Mouse (Mus musculus) frontal cortex, postnatal 14 days (tissue): ENCODE results near the gene Akap8l.
A peak's percentile ranks its signal among the peaks of the same experiment; 100 is the strongest.

ENCODE experiments used
- DNase-seq, 2 experiments: peaks; one replicate each; pipeline ENCODE4 v3.0.0; 2022; ENCODE audit warnings: low spot score in 2 of 2

Gene Akap8l

GRCm38 (mm10) chr17:32350382-32350983 lies at the start of gene Akap8l:
TSS of gene Akap8l (minus strand) at chr17:32350607.
- peak; percentile 96 for DNase-seq

GRCm38 (mm10) chr17:32396266-32396665 lies 45.9 kb upstream of the Akap8l start:
- DNase-seq: no peak

DNA sequence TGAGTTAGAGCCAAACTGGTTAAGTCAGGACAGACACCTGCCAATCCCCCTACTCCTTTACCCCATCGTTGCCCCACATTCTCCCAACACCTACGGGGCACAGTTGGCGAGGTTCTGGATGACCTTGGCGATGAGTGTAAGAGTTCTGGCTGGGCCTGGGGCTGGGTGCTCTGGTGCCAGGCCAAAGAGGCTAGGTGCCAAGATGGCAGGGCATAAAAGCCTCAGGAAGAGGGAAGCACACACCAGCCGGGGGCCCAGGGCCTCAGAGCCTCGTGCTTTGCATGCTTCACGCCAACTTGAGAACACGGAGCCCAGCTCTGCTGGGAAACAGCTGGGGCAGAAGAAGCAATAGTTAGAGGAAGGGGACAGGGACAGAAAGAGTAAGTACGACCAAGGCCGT lies 43.5 kb upstream of the Akap8l start:
- no peak for DNase-seq

GRCm38 (mm10) chr17:32389101-32389659 lies 38.8 kb upstream of the Akap8l start, which contains the start of gene Wiz:
TSS of gene Wiz (minus strand) at chr17:32389439.
- peak; percentile 88 to 90 for DNase-seq

DNA sequence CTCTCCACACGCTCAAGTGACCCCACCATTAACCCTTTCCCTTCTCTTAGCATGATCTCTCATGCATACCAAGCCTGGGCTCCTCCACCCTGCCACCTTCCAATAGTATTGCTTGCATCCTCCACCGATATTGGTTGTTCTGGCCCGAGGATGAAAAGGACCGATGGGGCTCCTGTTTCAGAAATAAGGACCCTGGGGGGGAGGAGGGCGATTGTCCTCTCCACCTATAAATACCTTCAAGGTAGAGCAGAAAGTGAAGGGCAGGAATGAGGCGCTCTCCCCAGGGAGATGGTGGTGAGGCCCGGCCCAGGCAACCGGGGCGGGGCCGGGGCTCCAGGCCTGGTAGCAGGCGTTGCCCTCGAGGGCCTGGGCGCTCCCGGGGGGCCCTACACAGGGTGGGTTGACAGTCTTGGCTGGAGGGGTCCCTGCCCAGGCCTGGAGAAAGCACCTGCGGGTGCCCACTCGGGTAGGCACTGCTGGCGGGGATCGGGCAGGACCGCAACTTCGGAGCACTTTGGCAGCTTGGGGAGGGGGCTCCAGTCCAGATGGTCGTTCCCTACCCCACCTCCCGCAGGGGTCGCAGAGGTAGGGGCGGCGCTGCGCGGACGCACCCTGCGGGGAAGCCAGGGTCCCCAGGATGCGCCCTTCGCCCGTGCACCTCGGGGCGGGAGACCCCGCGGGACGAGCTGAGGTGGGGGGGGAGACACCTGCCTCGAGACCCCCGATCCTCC lies 38.1 kb upstream of the Akap8l start:
- DNase-seq: peak in 1 of 2 experiments; percentile 23

DNA sequence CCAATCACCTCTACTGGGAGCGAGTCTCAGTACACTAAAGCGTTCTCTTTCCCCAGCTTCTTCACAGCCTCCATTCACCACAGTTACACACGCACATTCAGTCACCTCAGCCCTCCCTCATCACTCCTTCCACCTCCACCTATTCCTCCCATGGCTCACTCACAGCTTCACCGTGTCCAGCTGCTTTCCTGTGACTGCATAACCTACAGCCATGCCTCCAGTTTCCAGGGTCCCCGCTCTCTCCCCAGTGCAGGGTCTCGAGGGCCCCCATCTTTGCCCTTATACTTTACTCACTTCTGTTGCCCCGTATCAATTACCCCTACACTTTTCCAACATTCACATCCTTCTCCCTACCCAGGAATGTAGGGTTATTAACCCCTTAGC lies 37.6 kb upstream of the Akap8l start:
- no peak for DNase-seq

- DNase-seq: no peak
These were observed 36.4 kb upstream of the Akap8l start for GRCm38 (mm10) chr17:32386659-32387432.

- no peak for DNase-seq
These were observed 33.3 kb upstream of the Akap8l start for GRCm38 (mm10) chr17:32383661-32384060.

DNA sequence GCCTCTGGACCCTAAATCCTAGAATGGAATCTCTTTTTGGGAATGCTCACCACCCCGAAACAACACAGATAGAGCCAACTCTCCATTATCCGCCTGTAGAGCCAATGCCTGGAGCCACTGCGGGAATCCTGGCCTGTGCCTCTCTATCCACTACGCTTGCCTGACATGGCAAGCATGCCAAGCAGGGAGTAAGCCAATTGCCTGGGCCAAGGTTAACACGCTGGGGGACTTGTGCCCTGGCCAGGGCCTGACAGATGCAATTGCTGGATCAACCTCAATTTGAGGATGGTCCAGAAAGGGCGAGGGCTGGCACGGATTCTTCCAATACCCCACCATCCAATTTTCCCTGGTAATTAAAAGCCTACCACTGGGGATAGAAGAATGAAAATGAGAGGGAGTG lies 32.2 kb upstream of the Akap8l start:
- DNase-seq: no peak

DNA sequence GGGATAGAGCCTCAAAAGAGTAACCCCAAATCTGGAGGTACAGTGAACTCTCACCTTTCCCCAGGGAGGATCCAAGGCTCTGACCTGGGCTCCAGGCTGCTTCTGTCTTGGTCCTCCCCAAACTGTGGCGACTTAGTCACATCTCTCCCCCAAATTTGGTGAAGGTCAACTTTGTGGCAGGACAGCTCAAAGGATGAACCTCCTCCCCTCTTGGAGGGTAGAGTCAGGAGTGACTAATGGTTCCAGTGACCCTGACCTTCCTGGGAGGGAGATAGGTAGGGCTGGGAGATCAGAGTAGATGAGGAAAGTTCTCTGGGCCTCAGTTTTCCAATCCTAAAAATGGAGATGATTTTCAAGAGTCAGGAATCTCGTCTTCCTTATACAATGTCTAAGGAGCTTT lies 28.4 kb upstream of the Akap8l start:
- DNase-seq: no peak

- no peak for DNase-seq
These were observed 26.7 kb upstream of the Akap8l start for GRCm38 (mm10) chr17:32377137-32377536.

- DNase-seq: no peak
These were observed 26.1 kb upstream of the Akap8l start for GRCm38 (mm10) chr17:32376475-32376874.

DNA sequence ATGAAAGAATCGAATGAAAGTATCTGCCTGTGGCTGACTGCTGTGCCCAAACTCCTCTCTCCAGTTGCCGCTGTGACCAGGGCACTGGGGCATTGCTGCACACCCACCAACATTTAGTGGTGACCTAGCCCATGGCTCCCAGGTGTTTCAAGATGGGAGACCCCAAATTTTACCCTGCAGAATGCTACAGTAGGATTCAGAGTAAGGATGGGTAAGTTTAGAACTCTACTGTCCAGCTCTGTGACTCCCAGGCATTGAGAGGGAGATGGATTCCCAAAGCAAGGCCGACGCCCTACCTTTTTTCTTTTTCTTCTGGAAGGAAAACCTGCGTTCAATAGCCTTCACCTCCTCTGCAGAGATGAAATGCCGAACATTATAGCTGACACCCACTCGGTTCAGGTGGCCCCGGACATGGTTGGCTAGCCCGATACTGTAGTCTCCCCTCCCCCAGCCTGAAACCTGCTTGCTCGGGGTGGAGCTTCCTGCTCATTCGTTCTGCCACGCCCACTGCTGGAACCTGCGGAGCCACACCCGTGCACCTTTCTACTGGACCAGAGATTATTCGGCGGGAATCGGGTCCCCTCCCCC lies 18.7 kb upstream of the Akap8l start:
- DNase-seq: no peak

GRCm38 (mm10) chr17:32367706-32368105 lies 17.3 kb upstream of the Akap8l start:
- no peak for DNase-seq

- DNase-seq: no peak
These were observed 14.9 kb upstream of the Akap8l start for GRCm38 (mm10) chr17:32365296-32365695.

DNA sequence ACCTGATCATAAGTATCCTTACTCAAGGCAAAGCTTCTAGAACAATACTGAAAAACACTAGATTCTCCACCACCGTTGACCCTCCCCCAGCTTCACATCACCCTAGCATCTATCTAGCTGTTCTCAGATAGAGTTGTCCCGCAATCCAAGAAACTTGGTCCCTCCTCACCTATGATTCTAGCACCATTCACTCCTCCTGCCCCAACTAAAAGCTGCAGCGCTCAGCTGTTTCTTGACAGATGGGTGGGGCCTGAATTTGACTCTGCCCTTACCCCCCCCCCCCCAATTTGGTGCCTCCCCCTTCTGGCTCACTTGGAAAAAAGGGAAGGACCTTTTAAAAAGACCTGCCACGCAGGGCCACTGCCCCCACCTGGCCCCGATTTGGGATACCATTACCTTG lies 14.4 kb upstream of the Akap8l start:
- DNase-seq: no peak

DNA sequence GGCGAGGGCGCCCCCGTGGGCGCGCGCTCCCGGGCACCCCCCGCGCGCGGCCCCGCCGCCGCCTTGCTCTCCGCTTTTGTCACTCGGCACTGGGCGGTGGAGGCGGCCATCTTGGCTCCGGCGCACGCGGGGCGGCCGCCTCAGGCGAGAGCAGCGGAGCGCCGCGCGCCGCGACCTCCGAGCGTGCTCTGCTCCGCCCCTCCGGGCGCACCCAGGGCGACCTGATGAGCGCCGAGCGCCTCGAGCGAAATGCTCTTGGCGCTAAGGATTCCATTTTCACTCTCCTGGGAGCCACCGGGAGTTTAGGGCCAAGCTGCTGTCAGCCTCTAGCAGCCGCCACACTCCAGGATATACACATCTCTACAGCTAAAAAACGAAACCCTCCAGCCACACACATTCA lies 13.9 kb upstream of the Akap8l start:
- DNase-seq: peak; percentile 76 to 82

- DNase-seq: no peak
These were observed 13.5 kb upstream of the Akap8l start for GRCm38 (mm10) chr17:32363821-32364301.

DNA sequence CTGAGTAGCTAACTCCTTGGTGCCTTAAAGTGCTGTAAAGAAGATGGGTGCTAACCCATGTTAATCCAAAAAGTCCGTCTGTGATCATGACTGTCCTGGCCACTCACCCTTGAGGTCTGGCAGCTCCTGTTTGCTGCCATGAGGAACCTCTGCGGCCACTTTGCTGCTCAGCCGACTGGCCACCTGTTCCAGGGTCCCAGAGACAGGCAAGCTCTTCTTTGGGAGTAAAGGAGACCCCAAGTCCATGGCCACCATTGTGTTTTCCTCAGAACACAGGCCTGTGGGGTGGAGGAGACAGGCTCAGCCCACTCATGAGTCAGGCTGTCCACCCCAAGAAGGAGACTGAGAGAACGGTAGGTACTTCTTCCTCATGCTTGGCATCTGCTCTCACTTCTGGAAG lies 12.3 kb upstream of the Akap8l start:
- DNase-seq: no peak

DNA sequence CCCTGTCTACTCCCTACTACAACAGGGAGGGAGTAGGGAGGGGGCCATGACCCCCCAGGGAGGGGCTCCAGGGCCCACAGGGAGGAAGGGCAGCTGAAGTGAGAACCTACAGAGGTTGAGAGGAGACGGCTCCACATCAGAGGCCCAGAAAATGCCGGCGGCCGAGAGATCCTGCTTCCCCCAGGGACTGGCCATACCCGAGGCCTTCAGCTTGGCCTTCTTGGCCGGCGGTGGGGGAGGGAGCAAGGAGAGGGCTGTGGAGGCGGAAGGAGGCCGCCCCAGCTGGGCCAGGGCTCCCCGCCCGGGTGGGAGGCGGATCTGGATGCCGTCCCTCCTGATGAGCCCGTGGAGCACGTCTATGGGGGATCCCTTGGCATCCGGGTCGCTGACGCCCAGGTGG lies 9.5 kb upstream of the Akap8l start:
- no peak for DNase-seq

GRCm38 (mm10) chr17:32358943-32359340 lies 8.5 kb upstream of the Akap8l start:
- no peak for DNase-seq
